Mouse (Mus musculus) forebrain, embryonic 11.5 days (tissue): ENCODE results near the gene Togaram1. TPM values are rescaled to one million over a fixed set of nuclear protein-coding genes. Genes with fewer than 3 reads are reported as not detected.

Source experiments
- ATAC-seq: fragments of 200-750 bp; cut with Nextera tagmentation; replicated peaks from 2 replicates; pipeline ENCODE4 v1.8.0; 2017; ENCODE audit warnings: moderate TSS enrichment; ENCODE audit not compliant: low FRiP score
- DNase-seq: peaks from one replicate; pipeline ENCODE4 v3.0.0-alpha.2; 2017; ENCODE audit warnings: low spot score
- H3K27ac ChIP-seq: fragments of 300-500 bp; sonication (generic); 2 replicates; pipeline ENCODE4 v1.5.1; 2014; ENCODE audit warnings: low read depth, low read length
- H3K27me3 ChIP-seq: fragments of 300-500 bp; sonication (generic); 2 replicates; pipeline ENCODE4 v1.6.1; 2014; ENCODE audit warnings: mild to moderate bottlenecking, low read length, mixed read lengths; ENCODE audit not compliant: control insufficient read depth, insufficient read depth
- H3K36me3 ChIP-seq: fragments of 300-500 bp; sonication (generic); 2 replicates; pipeline ENCODE4 v1.6.1; 2014; ENCODE audit warnings: mild to moderate bottlenecking, low read length, moderate library complexity, mixed read lengths; ENCODE audit not compliant: control insufficient read depth, insufficient read depth
- H3K4me1 ChIP-seq: fragments of 300-500 bp; sonication (generic); replicated peaks from 2 replicates; pipeline ENCODE4 v1.6.1; 2014; ENCODE audit warnings: low read length, mixed read lengths; ENCODE audit not compliant: control insufficient read depth, insufficient read depth
- H3K4me2 ChIP-seq: fragments of 300-500 bp; sonication (generic); 2 replicates; pipeline ENCODE4 v1.6.1; 2014; ENCODE audit warnings: low read depth, mild to moderate bottlenecking, low read length, moderate library complexity, mixed read lengths; ENCODE audit not compliant: severe bottlenecking
- H3K4me3 ChIP-seq: fragments of 300-500 bp; sonication (generic); 2 replicates; pipeline ENCODE4 v1.5.1; 2014; ENCODE audit warnings: low read depth, low read length
- H3K9ac ChIP-seq: fragments of 300-500 bp; sonication (generic); 2 replicates; pipeline ENCODE4 v1.6.1; 2014; ENCODE audit warnings: low read length
- H3K9me3 ChIP-seq: fragments of 300-500 bp; sonication (generic); 2 replicates; pipeline ENCODE4 v1.6.1; 2016; ENCODE audit warnings: low read length, mixed read lengths; ENCODE audit not compliant: control insufficient read depth
- WGBS: fragments of 180-500 bp; shearing (Covaris S2); extraction: QIAGEN DNeasy Blood & Tissue Kit; methylation state at CpG from one replicate; pipeline ENCODE4 v1.1.7; 2014; 5-methylcytosine and 5-hydroxymethylcytosine counted together
- polyA plus RNA-seq: library from polyadenylated mRNA; unstranded; fragments of >200 nt; fragmentation: Nextera tagmentation; extraction: Ambion mirVana; gene quantifications from 2 replicates; pipeline ENCODE4 v1.2.1, GENCODE M21; 2014

Gene Togaram1
- polyA plus RNA-seq, 1 experiment from 2014 or later, result 26.5 TPM

DNA sequence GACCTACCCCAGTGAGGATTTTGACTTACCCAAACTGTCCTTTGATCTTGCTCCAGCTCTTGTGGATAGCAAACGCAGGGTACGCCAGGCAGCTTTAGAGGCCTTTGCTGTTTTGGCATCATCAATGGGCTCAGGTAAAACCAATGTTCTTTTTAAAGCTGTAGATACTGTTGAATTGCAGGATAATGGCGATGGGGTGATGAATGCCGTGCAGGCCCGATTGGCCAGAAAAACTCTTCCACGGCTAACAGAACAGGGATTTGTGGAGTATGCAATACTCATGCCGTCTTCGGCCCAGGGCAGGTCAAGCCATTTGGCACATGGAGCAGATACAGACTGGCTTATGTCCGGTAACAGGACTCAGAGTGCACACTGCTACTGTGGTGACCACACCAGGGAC is 1.9 kb downstream of the Togaram1 start:
- no peak overlapping the region for H3K27ac ChIP-seq
- H3K4me1 ChIP-seq, result 0 out of 2 replicates have a peak, but pooled peaks cover 2% of the 10 kb centered on the region
- WGBS, result 2% methylated on average over 9 of the region's 9 CpGs
- DNase-seq, result peak; percentile 47
- H3K4me2 ChIP-seq, result peak overlapping the region; percentile 86
- H3K9me3 ChIP-seq, result no peaks in the 10 kb centered on the region
- peak overlapping the region; percentile 81 for H3K4me3 ChIP-seq
- peak overlapping the region; percentile 88 for H3K9ac ChIP-seq
- no peak for ATAC-seq
- H3K27me3 ChIP-seq, result no peaks in the 10 kb centered on the region
- no peaks in the 10 kb centered on the region for H3K36me3 ChIP-seq

DNA sequence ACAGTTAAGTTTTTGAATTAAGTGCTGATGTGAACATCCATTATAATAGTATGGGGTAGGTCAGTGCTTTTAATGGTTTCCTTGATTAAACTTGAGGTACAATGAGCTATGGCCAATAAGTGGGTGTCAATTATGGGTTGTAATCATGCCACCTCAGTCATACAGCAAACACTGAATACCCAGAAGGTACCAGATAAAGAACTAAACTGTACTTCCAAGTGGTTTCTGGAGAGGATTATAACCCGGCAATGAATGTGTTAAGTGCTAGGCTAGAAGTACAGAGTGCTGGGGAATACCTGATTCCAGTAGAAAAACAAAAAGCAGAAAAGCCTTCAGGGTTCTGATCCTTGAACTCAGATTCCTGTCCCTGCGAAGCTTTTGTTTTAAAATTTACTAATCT is 2.5 kb downstream of the Togaram1 start:
- H3K4me2 ChIP-seq, result peak overlapping the region; percentile 86
- no peaks in the 10 kb centered on the region; the same call in 1 of the 2 replicates for H3K36me3 ChIP-seq
- WGBS, result 7% methylated on average over 2 of the region's 2 CpGs
- no peak for DNase-seq
- H3K27me3 ChIP-seq, result no peaks in the 10 kb centered on the region
- H3K27ac ChIP-seq, result no peak overlapping the region
- H3K4me1 ChIP-seq, result 0 out of 2 replicates have a peak, but pooled peaks cover 2% of the 10 kb centered on the region
- ATAC-seq, result no peak
- H3K4me3 ChIP-seq, result peak overlapping the region; percentile 81
- no peaks in the 10 kb centered on the region for H3K9me3 ChIP-seq
- peak overlapping the region; percentile 88 for H3K9ac ChIP-seq

GRCm38 (mm10) chr12:64971399-64971798 is 5.8 kb downstream of the Togaram1 start:
- DNase-seq (no peak), ATAC-seq (no peak)
- Histone ChIP-seq H3K9me3 (no peaks in the 10 kb centered on the region), H3K4me2 (no peak overlapping the region), H3K9ac (no peak overlapping the region), H3K27ac (no peak overlapping the region), H3K4me3 (no peak overlapping the region), H3K36me3 (no peaks in the 10 kb centered on the region; the same call in 1 of the 2 replicates), H3K27me3 (no peaks in the 10 kb centered on the region), H3K4me1 (no peaks in the 10 kb centered on the region)

GRCm38 (mm10) chr12:64972063-64972462 is 6.5 kb downstream of the Togaram1 start:
- H3K4me2 ChIP-seq, result no peak overlapping the region
- WGBS, result 85% methylated on average over 6 of the region's 6 CpGs
- no peak overlapping the region for H3K27ac ChIP-seq
- no peaks in the 10 kb centered on the region for H3K27me3 ChIP-seq
- H3K36me3 ChIP-seq, result no peaks in the 10 kb centered on the region; the same call in 1 of the 2 replicates
- H3K9ac ChIP-seq, result no peak overlapping the region
- no peak overlapping the region for H3K4me3 ChIP-seq
- no peaks in the 10 kb centered on the region for H3K9me3 ChIP-seq
- ATAC-seq (no peak), DNase-seq (no peak)
- H3K4me1 ChIP-seq, result no peaks in the 10 kb centered on the region

DNA sequence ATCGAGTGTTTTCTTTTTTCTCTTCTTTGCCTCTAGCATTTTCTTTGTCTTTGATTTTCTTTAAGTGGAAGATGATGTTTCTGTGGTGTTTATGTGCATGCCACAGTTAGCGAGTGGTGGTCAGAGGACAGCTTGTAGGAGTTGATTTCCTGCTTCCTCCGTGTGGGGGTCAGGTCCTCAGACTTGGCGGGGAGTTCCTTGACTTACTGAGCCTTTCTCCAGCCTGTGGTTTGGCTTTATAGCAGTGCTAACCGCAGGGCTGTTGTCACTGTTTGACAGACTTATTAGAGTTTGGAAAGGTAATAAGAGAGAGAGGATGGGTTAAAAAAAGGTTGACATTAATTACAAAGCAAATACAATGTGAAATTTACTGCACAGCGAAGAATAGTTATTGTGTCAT is 10.0 kb downstream of the Togaram1 start:
- ATAC-seq, result no peak
- Histone ChIP-seq H3K4me1 (no peaks in the 10 kb centered on the region), H3K4me3 (no peak overlapping the region), H3K36me3 (peaks cover 2% of the 10 kb centered on the region; the same call in 1 of the 2 replicates), H3K4me2 (no peak overlapping the region), H3K9me3 (no peaks in the 10 kb centered on the region), H3K9ac (no peak overlapping the region), H3K27me3 (no peaks in the 10 kb centered on the region), H3K27ac (no peak overlapping the region)
- DNase-seq, result no peak
- 78% methylated on average over 6 of the region's 6 CpGs for WGBS

- peaks cover 2% of the 10 kb centered on the region; the same call in 1 of the 2 replicates for H3K36me3 ChIP-seq
- 72% methylated on average over 1 of the region's 1 CpGs for WGBS
- ATAC-seq, result no peak
Measured at GRCm38 (mm10) chr12:64976191-64976590, 10.6 kb downstream of the Togaram1 start.

DNA sequence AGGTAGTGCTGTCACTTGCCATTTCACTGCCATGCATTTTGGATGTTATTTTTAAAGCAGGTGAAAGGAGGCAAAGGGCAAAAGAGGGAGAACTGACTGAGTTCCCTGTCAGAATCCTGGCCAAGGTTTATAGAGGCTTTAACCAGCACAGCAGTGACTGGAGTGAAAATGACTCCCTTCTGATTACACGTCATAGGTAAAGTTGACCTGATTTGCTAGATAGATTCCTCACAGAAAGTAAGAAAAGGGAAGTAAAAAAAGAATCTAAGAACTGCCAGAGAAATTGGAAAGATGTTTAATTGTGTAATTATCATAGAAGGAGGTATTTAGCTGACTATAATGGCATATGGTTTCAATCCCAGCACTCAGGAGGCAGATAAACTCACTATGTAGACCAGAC is 11.9 kb downstream of the Togaram1 start:
- DNase-seq (no peak), ATAC-seq (no peak)
- Histone ChIP-seq H3K4me3 (no peak overlapping the region), H3K27me3 (no peaks in the 10 kb centered on the region), H3K27ac (no peak overlapping the region), H3K36me3 (peaks cover 2% of the 10 kb centered on the region; the same call in 1 of the 2 replicates), H3K4me2 (no peak overlapping the region), H3K4me1 (no peaks in the 10 kb centered on the region), H3K9ac (no peak overlapping the region), H3K9me3 (no peaks in the 10 kb centered on the region)
- 96% methylated on average over 1 of the region's 1 CpGs for WGBS

More at GRCm38 (mm10) chr12:64976191-64976590, 10.6 kb downstream of the Togaram1 start:
- Histone ChIP-seq H3K4me3 (no peak overlapping the region), H3K27me3 (no peaks in the 10 kb centered on the region), H3K9ac (no peak overlapping the region), H3K9me3 (no peaks in the 10 kb centered on the region), H3K4me1 (no peaks in the 10 kb centered on the region), H3K4me2 (no peak overlapping the region), H3K27ac (no peak overlapping the region)
- no peak for DNase-seq

GRCm38 (mm10) chr12:65007725-65008124 is 42.1 kb downstream of the Togaram1 start:
- no peak for ATAC-seq

GRCm38 (mm10) chr12:65022842-65023241 is 57.2 kb downstream of the Togaram1 start:
- H3K4me3 ChIP-seq, result no peak overlapping the region
- H3K27ac ChIP-seq, result no peak overlapping the region
- H3K4me2 ChIP-seq, result no peak overlapping the region
- no peak overlapping the region for H3K9ac ChIP-seq
- H3K36me3 ChIP-seq, result no peaks in the 10 kb centered on the region
- no peaks in the 10 kb centered on the region for H3K9me3 ChIP-seq
- no peak for DNase-seq
- no peaks in the 10 kb centered on the region for H3K4me1 ChIP-seq
- no peaks in the 10 kb centered on the region for H3K27me3 ChIP-seq
- 97% methylated on average over 6 of the region's 6 CpGs for WGBS
- ATAC-seq, result no peak

More at GRCm38 (mm10) chr12:65007725-65008124, 42.1 kb downstream of the Togaram1 start:
- no peak overlapping the region for H3K9ac ChIP-seq
- H3K4me2 ChIP-seq, result no peak overlapping the region
- H3K4me3 ChIP-seq, result no peak overlapping the region
- H3K36me3 ChIP-seq, result peaks cover 3% of the 10 kb centered on the region; the same call in 1 of the 2 replicates
- no peaks in the 10 kb centered on the region for H3K27me3 ChIP-seq
- no peak overlapping the region for H3K27ac ChIP-seq
- DNase-seq, result no peak
- no peaks in the 10 kb centered on the region for H3K9me3 ChIP-seq
- no peaks in the 10 kb centered on the region for H3K4me1 ChIP-seq
- 98% methylated on average over 3 of the region's 3 CpGs for WGBS
